Mouse (Mus musculus) thymus, postnatal 25 days (tissue): ENCODE data around the gene 2700097O09Rik.
A peak's percentile ranks its signal among the peaks of the same experiment; 100 is the strongest.
"Not testable (repeated sequence)": the region's sequence is repeated elsewhere in the genome, so short reads cannot be mapped to it uniquely, and the experiment has no call there.

Source experiments
- DNase-seq: peaks from one replicate; pipeline ENCODE4 v3.0.0; 2022

The 2700097O09Rik gene

GRCm38 (mm10) chr12:55027088-55027487 is 52.8 kb downstream of the 2700097O09Rik start:
- no peak for DNase-seq

GRCm38 (mm10) chr12:55023284-55023683 is 56.6 kb downstream of the 2700097O09Rik start:
- DNase-seq: no peak

DNA sequence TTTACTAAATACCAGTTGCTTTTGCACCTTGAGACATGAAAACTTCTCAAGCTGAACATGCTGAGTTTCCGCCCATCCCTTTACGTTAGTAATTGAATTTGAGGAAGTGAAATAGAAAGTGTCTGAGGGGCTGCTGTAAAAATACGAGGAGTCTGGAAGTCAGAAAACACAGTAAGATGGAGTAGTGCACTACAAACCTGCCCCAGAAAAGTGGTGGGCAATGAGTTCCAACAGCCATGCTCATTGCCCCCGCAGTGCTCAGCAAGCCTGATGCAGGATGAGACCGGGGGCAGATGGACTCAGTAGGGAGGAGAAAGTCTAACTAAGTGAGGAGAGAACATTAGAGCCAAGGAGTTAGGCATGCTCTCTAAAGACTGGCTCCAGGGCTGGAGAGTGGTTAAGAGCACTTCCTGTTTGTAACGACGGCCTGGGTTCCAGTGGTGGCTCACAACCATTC is 60.5 kb downstream of the 2700097O09Rik start:
- DNase-seq: no peak

- DNase-seq: no peak
Measured at GRCm38 (mm10) chr12:55017119-55017721, 62.7 kb downstream of the 2700097O09Rik start.

- no peak for DNase-seq
Measured at GRCm38 (mm10) chr12:55016339-55017118, 63.4 kb downstream of the 2700097O09Rik start.

- DNase-seq: peak; percentile 70
Measured at GRCm38 (mm10) chr12:55015428-55015827, 64.5 kb downstream of the 2700097O09Rik start.

- no peak for DNase-seq
Measured at GRCm38 (mm10) chr12:55013626-55014398, 66.1 kb downstream of the 2700097O09Rik start, which contains the start of gene Baz1a. Baz1a (minus strand) TSS chr12:55014348.

- no peak for DNase-seq
Measured at GRCm38 (mm10) chr12:55013031-55013430, 66.9 kb downstream of the 2700097O09Rik start.

- DNase-seq: no peak
Measured at GRCm38 (mm10) chr12:55007361-55008008, 72.4 kb downstream of the 2700097O09Rik start.

DNA sequence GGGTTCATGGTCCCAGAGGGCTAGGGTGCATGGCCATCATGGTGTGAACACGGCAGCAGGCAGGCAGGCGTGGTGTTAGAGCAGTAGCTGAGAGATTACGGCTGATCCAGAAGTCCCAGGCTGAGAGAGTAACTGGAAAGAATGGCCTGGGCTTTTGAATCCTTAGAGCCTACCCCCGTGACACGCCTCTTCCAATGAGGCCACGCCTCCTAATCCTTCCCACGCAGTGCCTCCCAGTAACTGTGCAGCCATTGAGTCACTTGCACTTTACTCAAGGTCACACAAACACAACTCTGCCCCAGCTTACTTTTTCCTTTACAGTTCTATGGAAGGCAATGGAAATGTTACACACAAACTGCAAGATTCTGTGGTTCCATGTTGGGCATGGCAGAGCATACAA is 73.8 kb downstream of the 2700097O09Rik start:
- DNase-seq: no peak

DNA sequence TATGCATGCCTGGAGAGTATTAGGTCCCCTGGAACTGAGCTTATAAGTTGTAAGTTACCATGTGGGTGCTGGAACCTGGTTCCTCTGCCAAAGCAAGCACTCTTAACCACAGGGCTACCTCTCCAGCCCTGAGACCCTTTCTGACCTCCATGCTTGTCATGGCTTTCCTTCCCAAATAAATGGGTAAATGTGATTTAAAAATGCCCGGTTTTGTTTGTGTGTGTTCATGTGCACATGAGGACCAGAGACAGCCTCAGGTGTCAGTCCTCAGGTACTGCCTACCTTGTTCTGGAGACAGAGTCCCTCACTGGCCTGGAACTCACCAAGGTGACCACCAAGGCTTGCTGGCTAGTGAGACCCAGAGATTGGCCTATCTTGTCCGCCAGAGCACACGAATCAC is 75.5 kb downstream of the 2700097O09Rik start:
- DNase-seq: no peak

DNA sequence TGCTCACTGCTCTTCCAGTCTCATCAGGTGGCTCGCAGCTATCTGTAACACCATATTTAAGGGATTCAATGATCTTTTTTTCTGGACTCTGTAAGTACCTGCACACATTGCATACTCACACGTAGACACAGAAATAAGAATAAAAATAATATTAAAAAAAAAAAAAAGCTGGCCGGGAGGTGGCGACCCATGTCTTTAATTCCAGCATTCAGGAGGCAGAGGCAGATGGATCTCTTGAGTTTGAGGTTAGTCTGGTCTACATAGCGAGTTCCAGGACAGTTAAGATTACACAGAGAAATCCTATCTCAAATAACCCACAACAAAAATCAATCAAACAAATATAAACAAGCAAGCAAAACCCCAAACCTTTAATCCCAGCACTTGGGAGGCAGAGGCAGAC is 76.1 kb downstream of the 2700097O09Rik start:
- no peak for DNase-seq

GRCm38 (mm10) chr12:55002532-55002931 is 77.4 kb downstream of the 2700097O09Rik start:
- not testable (repeated sequence) for DNase-seq

- peak; percentile 73 for DNase-seq
Measured at GRCm38 (mm10) chr12:54999016-54999690, 80.8 kb downstream of the 2700097O09Rik start.

- no peak for DNase-seq
Measured at GRCm38 (mm10) chr12:54998411-54998810, 81.5 kb downstream of the 2700097O09Rik start.

DNA sequence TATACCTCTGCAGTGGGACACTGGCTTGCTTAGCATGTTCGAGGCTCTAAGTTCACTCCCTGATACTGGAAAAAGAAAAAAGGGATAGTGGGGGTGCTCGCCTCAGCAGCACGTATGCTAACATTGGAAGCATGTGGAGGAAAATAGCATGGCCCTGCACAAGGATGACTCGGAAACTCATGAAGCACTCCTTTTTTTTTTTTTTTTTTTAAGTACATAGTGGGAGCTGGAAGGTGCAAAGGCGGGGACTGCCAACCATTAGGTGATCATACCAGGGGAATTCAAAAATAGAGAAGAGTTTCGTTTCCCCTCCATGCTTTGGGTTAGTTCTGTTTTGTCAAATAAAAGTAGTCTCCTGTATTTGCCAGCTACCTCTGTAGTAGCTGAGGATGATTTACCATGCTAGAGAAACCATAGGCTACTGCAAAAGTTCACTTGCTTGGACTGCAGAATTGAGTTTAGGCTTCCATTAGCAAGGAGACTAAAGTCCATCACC is 82.9 kb downstream of the 2700097O09Rik start:
- no peak for DNase-seq

DNA sequence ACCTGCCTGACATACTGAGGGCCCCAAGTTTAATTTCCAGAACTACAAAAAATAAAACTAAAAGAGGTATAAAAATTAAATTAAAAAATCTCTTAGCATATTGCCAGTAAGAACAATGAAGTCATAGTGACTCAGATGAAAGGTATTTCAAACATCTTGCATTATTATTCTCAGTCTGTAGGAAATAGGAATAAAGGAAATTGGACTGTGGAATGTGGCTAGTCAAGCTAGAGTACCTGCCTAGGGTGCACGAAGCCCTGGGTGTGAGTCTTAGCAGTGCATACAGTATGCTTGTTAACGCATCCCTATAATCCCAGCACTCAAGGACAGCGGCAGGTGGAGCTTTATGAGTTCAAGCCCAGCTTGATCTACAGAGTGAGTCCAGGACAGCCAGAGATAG is 83.9 kb downstream of the 2700097O09Rik start:
- no peak for DNase-seq
